Mouse (Mus musculus): ENCODE results near the gene Ercc2.

DNA sequence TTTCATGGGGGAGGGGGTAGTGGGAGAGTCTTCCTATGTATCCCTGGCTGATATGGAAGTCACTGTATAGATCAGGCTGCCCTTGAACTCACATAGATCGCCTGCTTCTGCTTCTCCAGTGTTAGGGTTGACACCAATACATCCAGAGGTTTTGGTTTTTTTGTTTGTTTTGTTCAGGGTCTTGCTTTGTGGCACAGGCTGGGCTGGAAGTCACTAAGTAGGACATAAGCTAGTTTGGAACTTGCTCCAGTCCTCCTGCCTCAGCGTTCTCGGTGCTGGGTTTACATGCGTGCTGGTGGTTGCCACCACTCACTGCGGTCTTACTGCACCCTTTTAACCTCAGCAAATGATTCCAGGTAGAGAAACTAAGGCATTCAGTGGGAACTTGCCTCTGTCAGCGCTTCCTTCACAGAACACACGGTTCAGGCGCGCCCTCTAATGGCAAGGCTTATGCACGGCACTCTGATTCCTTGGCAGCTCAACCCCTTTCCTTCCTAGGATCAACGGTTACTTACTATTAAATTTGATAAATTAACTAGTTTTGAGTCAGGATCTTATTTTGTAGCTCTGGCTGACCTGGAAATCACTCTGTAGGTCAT, 38.5 kb upstream of the Ercc2 start:
- peak; percentile 90 for TF ChIP-seq CTCF (IDR thresholded peaks at IDR 0.05; ENCODE audit: borderline replicate concordance, insufficient read depth, low read depth, low read length)
- TF ChIP-seq POLR2A (IDR thresholded peaks at IDR 0.05; ENCODE audit: borderline replicate concordance, insufficient read depth, low read length) = no peak

All from cerebellum, adult 2 months (tissue).